Mouse (Mus musculus): ENCODE results near the gene Mst1. TPM values are rescaled to one million over a fixed set of nuclear protein-coding genes. Genes with fewer than 3 reads are reported as not detected.
A peak's percentile ranks its signal among the peaks of the same experiment; 100 is the strongest.

The Mst1 gene
- polyA plus RNA-seq, 1 experiment from 2014 or later: 0.25 TPM

GRCm38 (mm10) chr9:108085261-108085660 lies 5.0 kb downstream of the Mst1 start:
- WGBS: 92% methylated on average over 4 of the region's 4 CpGs
- ATAC-seq (ENCODE audit: borderline replicate concordance, extremely low read depth, low FRiP score, low TSS enrichment): no peak
- H3K4me2 ChIP-seq: no peak overlapping the region
- H3K27ac ChIP-seq: no peak overlapping the region
- H3K4me3 ChIP-seq: no peak overlapping the region
- H3K9me3 ChIP-seq: no peaks in the 10 kb centered on the region
- H3K36me3 ChIP-seq: peaks cover 59% of the 10 kb centered on the region
- 0 out of 2 replicates have a peak, but pooled peaks cover 5% of the 10 kb centered on the region for H3K4me1 ChIP-seq
- H3K27me3 ChIP-seq: peaks cover 34% of the 10 kb centered on the region
- no peak overlapping the region for H3K9ac ChIP-seq

- no peak for ATAC-seq (ENCODE audit: borderline replicate concordance, extremely low read depth, low FRiP score, low TSS enrichment)
- Histone ChIP-seq H3K9me3 (no peaks in the 10 kb centered on the region), H3K4me2 (no peak overlapping the region), H3K27ac (no peak overlapping the region), H3K9ac (no peak overlapping the region), H3K4me1 (peaks cover 18% of the 10 kb centered on the region), H3K36me3 (peaks cover 54% of the 10 kb centered on the region), H3K27me3 (no peaks in the 10 kb centered on the region), H3K4me3 (no peak overlapping the region)
- WGBS: 93% methylated on average over 7 of the region's 7 CpGs
Observed at GRCm38 (mm10) chr9:108090611-108091120, 10.4 kb downstream of the Mst1 start.

- H3K27ac ChIP-seq: peak overlapping the region; percentile 82; the same call in 1 of the 2 replicates
- no peak for ATAC-seq (ENCODE audit: borderline replicate concordance, extremely low read depth, low FRiP score, low TSS enrichment)
- H3K4me1 ChIP-seq: peaks cover 18% of the 10 kb centered on the region
- H3K27me3 ChIP-seq: no peaks in the 10 kb centered on the region
- no peaks in the 10 kb centered on the region for H3K9me3 ChIP-seq
- H3K9ac ChIP-seq: peak overlapping the region; percentile 72
- H3K36me3 ChIP-seq: peaks cover 28% of the 10 kb centered on the region
- 63% methylated on average over 10 of the region's 10 CpGs for WGBS
- H3K4me2 ChIP-seq: peak overlapping the region; percentile 99
- H3K4me3 ChIP-seq: peak overlapping the region; percentile 71
Observed at GRCm38 (mm10) chr9:108093586-108093985, 13.3 kb downstream of the Mst1 start.

- no peaks in the 10 kb centered on the region for H3K9me3 ChIP-seq
- H3K9ac ChIP-seq: peak within 1 kb of the TSS; percentile 72
- H3K4me3 ChIP-seq: peak within 1 kb of the TSS; percentile 71
- peak within 1 kb of the TSS; percentile 99 for H3K4me2 ChIP-seq
- WGBS: under 1% methylated on average over 52 of the region's 52 CpGs
- H3K27ac ChIP-seq: peak within 1 kb of the TSS; percentile 82
- peak; percentile 96 for ATAC-seq (ENCODE audit: borderline replicate concordance, extremely low read depth, low FRiP score, low TSS enrichment)
- H3K36me3 ChIP-seq: peaks cover 20% of the 10 kb centered on the region
- no peaks in the 10 kb centered on the region for H3K27me3 ChIP-seq
- H3K4me1 ChIP-seq: peaks cover 18% of the 10 kb centered on the region
Observed at GRCm38 (mm10) chr9:108094184-108094941, 14.1 kb downstream of the Mst1 start, which contains the start of gene Apeh. Gene Apeh, minus strand, starts transcription at chr9:108094606.

GRCm38 (mm10) chr9:108094998-108095411 lies 14.8 kb downstream of the Mst1 start:
- Histone ChIP-seq H3K4me1 (peaks cover 18% of the 10 kb centered on the region), H3K4me2 (peak overlapping the region; percentile 99), H3K9me3 (no peaks in the 10 kb centered on the region), H3K27ac (peak overlapping the region; percentile 82), H3K9ac (peak overlapping the region; percentile 72), H3K36me3 (peaks cover 14% of the 10 kb centered on the region; the same call in 1 of the 2 replicates), H3K4me3 (peak overlapping the region; percentile 71), H3K27me3 (no peaks in the 10 kb centered on the region)
- no peak; the same call in 1 of the 2 replicates for ATAC-seq (ENCODE audit: borderline replicate concordance, extremely low read depth, low FRiP score, low TSS enrichment)
- WGBS: under 1% methylated on average over 16 of the region's 16 CpGs

GRCm38 (mm10) chr9:108095518-108095917 lies 15.3 kb downstream of the Mst1 start:
- peak overlapping the region; percentile 99 for H3K4me2 ChIP-seq
- peak overlapping the region; percentile 71 for H3K4me3 ChIP-seq
- no peak for ATAC-seq (ENCODE audit: borderline replicate concordance, extremely low read depth, low FRiP score, low TSS enrichment)
- peak overlapping the region; percentile 72; the same call in 1 of the 2 replicates for H3K9ac ChIP-seq
- H3K9me3 ChIP-seq: no peaks in the 10 kb centered on the region
- peak overlapping the region; percentile 82; the same call in 1 of the 2 replicates for H3K27ac ChIP-seq
- no peaks in the 10 kb centered on the region for H3K27me3 ChIP-seq
- whole genome bisulfite sequencing: 7% methylated on average over 3 of the region's 3 CpGs
- peaks cover 9% of the 10 kb centered on the region; the same call in 1 of the 2 replicates for H3K36me3 ChIP-seq
- peaks cover 18% of the 10 kb centered on the region for H3K4me1 ChIP-seq

GRCm38 (mm10) chr9:108095949-108096712 lies 15.9 kb downstream of the Mst1 start:
- H3K9ac ChIP-seq: no peak overlapping the region
- no peak for ATAC-seq (ENCODE audit: borderline replicate concordance, extremely low read depth, low FRiP score, low TSS enrichment)
- WGBS: 50% methylated on average over 10 of the region's 10 CpGs

GRCm38 (mm10) chr9:108099619-108100018 lies 19.4 kb downstream of the Mst1 start:
- no peak overlapping the region for H3K4me3 ChIP-seq
- WGBS: 82% methylated on average over 8 of the region's 8 CpGs

More at GRCm38 (mm10) chr9:108095949-108096712, 15.9 kb downstream of the Mst1 start:
- Histone ChIP-seq H3K27me3 (no peaks in the 10 kb centered on the region), H3K27ac (no peak overlapping the region), H3K9me3 (no peaks in the 10 kb centered on the region), H3K4me1 (peaks cover 18% of the 10 kb centered on the region), H3K36me3 (peaks cover 4% of the 10 kb centered on the region; the same call in 1 of the 2 replicates), H3K4me3 (no peak overlapping the region), H3K4me2 (peak overlapping the region; percentile 99; the same call in 1 of the 2 replicates)

GRCm38 (mm10) chr9:108104766-108105548 lies 24.7 kb downstream of the Mst1 start:
- no peak overlapping the region for H3K9ac ChIP-seq
- no peak overlapping the region for H3K4me3 ChIP-seq
- peak; percentile 52 for ATAC-seq (ENCODE audit: borderline replicate concordance, extremely low read depth, low FRiP score, low TSS enrichment)
- no peaks in the 10 kb centered on the region for H3K36me3 ChIP-seq
- no peaks in the 10 kb centered on the region for H3K9me3 ChIP-seq
- 47% methylated on average over 31 of the region's 31 CpGs for WGBS
- H3K4me1 ChIP-seq: peaks cover 8% of the 10 kb centered on the region; the same call in 1 of the 2 replicates
- no peaks in the 10 kb centered on the region for H3K27me3 ChIP-seq
- H3K4me2 ChIP-seq: no peak overlapping the region
- no peak overlapping the region for H3K27ac ChIP-seq

More at GRCm38 (mm10) chr9:108099619-108100018, 19.4 kb downstream of the Mst1 start:
- Histone ChIP-seq H3K9ac (no peak overlapping the region), H3K4me1 (peaks cover 7% of the 10 kb centered on the region), H3K4me2 (no peak overlapping the region), H3K27ac (no peak overlapping the region), H3K36me3 (no peaks in the 10 kb centered on the region), H3K27me3 (no peaks in the 10 kb centered on the region), H3K9me3 (no peaks in the 10 kb centered on the region)
- no peak for ATAC-seq (ENCODE audit: borderline replicate concordance, extremely low read depth, low FRiP score, low TSS enrichment)

- Histone ChIP-seq H3K27ac (no peak overlapping the region), H3K9ac (no peak overlapping the region), H3K4me3 (no peak overlapping the region), H3K27me3 (0 out of 2 replicates have a peak, but pooled peaks cover 2% of the 10 kb centered on the region), H3K36me3 (no peaks in the 10 kb centered on the region), H3K4me2 (no peak overlapping the region), H3K9me3 (no peaks in the 10 kb centered on the region), H3K4me1 (peaks cover 11% of the 10 kb centered on the region)
- ATAC-seq (ENCODE audit: borderline replicate concordance, extremely low read depth, low FRiP score, low TSS enrichment): no peak
- WGBS: 81% methylated on average over 12 of the region's 12 CpGs
Observed at GRCm38 (mm10) chr9:108105549-108105863, 25.3 kb downstream of the Mst1 start.

GRCm38 (mm10) chr9:108106090-108106489 lies 25.9 kb downstream of the Mst1 start:
- no peak overlapping the region for H3K4me3 ChIP-seq
- no peak overlapping the region for H3K4me2 ChIP-seq
- WGBS: 88% methylated on average over 23 of the region's 23 CpGs
- H3K9ac ChIP-seq: no peak overlapping the region
- H3K36me3 ChIP-seq: no peaks in the 10 kb centered on the region
- H3K27me3 ChIP-seq: 0 out of 2 replicates have a peak, but pooled peaks cover 8% of the 10 kb centered on the region
- peaks cover 17% of the 10 kb centered on the region for H3K4me1 ChIP-seq
- no peak for ATAC-seq (ENCODE audit: borderline replicate concordance, extremely low read depth, low FRiP score, low TSS enrichment)
- no peaks in the 10 kb centered on the region for H3K9me3 ChIP-seq
- no peak overlapping the region for H3K27ac ChIP-seq
